Mouse (Mus musculus) spleen, postnatal 14 days (tissue): ENCODE measurements around the gene Xrcc3.

Experiments
- DNase-seq, 2 experiments: peaks; one replicate each; pipeline ENCODE4 v3.0.0; 2021 to 2022; ENCODE audit warnings: low spot score in 2 of 2

Gene Xrcc3

DNA sequence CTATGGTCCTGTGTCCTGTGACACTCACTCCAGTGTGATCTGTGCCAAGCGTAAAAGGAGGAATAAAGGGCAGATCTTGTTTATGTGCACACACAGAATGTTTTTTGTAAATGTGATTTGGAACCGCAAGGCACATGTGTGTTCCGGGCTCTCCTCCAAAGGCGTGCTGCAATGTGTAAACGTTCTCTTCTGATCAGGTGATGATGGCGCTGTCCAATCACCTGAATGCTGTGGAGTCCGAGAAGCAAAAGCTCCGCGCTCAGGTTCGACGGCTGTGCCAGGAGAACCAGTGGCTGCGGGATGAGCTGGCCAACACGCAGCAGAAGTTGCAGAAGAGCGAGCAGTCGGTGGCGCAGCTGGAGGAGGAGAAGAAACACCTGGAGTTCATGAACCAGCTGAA lies 39.5 kb downstream of the Xrcc3 start:
- DNase-seq: no peak

GRCm38 (mm10) chr12:111770651-111771050 lies 43.0 kb downstream of the Xrcc3 start:
- no peak for DNase-seq

DNA sequence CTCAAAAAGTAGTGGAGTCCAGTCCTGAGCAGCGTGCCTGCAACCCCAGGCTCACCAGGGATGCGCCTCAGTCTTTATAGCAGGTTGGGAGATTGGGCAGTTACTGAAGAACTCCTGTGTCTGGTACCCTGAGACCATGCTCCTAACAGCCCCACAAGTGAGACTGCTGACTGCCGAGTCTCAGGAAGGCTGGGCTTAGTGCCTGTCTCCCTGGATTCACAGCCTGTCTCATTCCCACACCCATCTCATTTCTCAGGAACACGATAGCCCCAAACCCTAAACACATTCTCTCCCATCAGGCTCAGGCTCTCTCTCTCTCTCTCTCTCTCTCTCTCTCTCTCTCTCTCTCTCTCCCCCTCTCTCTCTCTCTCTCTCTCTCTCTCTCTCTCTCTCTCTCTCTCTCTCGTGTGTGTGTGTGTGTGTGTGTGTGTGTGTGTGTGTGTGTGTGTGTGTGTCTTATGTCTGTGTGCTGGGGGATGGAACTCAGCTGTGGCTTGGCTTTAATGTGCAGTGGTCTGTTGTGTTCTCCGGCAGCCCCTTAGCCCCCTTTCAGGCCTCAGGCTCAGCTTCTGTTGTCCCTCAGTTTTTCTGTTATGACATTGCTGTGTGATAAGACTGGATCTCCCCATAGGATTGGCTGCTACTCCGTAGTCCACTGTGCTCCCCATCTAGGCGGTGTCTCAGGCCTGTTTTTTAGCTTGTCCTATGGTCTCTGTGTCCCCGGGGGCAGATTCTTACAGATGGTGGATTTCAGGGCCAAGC lies 43.7 kb downstream of the Xrcc3 start:
- no peak for DNase-seq

DNA sequence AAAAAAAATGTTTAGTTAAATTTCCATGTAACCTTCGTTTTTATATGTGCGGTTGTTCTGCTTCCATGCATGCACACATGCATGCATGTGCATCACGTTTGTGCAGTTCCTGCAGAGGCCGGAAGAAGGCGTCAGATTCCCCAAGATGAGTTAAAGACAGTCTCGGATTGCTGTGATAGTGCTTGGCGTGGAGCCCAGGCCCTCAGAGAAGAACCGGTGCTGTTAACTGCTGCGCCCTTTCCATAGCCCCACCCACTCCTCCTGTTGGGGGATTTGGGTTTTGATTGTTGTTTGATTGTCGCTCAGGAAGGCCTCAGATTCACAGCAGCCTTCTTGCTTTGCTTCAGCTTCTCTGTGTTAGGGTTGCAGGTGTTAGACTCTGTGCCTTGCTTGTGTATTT lies 44.4 kb downstream of the Xrcc3 start:
- DNase-seq: no peak

DNA sequence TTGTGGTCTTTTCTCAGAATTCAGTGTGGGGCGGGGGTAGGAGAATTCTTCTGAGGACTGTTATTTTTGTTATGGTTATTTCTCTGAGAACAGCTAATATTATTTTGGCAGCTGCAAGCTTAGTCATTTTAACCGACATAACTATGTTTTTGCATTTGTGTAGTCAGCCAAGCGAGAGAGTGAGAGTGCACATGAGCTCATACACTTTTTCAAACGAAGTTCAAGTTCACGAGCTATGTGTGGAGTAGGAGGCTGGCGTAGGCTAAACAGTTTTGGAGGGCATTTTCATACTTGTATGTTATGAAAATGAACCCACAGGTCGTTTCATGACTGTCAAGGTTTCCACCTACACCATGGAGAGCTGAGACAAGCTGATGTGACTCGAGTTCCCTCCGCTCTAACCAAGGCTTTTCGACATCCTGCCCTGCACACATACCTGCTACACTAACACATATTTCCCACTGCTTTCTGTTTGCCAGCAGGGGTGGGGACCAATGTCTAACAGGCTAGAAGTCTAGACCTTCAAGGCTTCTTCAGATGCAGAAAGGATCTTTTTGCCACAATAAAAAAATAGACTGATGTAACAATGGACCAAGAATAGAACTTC lies 45.2 kb downstream of the Xrcc3 start:
- no peak for DNase-seq

GRCm38 (mm10) chr12:111766313-111767236 lies 47.1 kb downstream of the Xrcc3 start:
- DNase-seq: no peak

- no peak for DNase-seq
Measured at GRCm38 (mm10) chr12:111762620-111763280, 50.9 kb downstream of the Xrcc3 start.

DNA sequence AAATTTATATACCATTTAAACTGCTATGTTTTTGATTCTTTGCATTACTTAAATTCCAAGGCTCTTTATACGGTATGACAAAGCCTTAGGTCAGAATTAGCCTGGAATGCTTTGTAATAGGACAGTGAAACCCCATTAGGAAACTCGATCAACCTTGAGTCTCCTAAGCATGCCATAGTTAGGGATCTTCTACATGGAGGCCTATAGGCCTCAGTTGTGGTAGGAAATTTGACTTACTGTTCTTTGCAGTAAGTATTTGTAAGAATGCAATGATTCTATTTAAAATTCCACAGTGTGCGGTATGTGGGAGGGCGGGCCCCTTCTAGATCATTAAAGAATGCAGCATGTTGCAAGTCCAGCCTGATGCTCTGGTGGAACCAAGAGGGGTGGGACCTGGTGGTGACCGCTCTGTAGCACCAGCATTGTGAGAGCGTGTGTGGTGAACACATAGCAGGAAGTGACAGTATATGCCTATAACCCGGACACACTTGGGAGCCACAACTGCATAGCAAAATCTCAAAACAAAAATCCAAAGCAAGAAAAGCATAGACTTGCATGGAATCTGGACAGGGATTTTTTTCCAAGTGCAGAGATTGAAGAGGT lies 53.3 kb downstream of the Xrcc3 start:
- DNase-seq: no peak

DNA sequence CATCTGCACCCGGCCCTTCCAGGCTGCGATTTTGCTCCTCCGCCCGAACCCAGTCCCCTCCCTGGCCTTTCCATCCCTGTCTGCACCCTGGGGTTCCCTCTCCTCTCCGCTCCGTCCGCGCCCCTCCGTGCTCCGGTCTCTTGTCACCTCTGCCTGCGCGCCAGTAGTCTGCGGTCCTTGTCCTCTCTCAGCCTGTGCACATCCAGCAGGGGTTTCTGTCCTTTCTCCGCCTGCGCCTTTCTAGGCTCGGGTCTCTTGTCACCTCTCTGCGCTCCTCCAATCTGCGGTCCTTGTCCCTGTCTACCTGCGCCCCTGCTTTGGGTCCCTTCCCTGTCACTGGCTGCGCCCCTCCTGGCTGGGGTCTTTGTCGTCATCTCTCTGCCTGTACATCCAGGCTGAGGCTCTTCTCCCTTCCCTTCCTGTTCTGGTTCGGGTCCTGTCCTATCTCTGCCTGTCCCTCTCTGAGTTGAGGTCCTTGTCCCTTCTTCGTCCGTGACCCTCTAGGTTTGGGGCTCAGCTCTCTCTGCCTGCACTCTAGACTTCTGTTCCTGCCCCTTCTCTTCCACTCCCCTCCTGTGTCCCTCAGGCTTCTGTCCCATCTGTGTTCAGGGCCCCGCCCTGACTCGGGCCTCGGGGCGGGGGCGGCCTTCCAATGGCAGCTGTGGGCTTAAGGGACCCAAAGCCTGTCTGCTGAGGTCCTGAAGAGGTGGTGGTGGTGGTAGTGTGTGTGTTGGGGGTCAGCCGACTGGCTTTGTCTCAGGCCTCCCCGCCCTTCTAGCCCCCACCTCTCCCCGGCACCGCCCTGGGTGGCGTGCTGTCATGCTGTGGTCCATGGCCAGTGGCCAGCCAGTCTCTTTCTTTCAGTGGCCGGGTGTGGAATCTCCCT lies 54.3 kb downstream of the Xrcc3 start:
- peak in 1 of 2 experiments; percentile 26 for DNase-seq

DNA sequence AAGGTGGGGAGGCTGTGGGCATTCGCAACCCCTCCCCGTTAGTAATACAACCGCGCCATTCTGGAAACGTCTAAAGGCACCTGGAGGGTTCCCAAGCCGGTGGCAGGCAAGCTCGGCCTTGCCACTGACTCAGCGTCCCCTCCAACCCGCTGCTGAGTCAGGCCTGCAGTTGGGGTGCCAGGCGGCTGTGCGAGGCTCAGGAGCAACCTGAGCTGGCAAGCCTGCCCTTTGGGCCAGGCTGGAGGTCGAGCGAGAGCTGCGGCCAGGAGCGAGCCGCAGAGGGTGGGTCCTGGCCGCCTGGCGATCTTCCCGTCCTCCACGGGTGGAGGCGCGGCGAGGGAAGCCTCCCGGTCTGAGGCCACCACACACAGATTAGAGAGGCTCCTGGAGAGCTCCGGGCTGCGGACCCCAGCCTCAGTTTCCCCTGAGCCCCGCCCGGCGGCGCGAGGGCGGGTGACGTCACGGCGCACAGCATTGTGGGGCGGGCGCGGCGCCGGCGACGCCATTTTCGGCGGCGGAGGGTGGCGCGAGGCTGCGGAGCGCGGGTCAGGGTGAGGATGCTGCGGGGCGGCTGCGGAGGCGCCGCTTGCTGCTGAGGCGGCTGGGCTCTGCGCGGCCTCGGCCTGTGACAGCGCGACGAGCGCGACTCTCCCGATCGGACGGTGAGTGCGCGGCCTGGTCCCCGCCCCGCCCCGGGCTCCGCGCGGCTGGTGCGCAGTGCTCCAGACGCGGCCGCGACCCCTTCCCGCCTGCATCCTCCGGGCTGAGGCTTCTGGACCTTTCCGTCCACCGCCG lies 55.1 kb downstream of the Xrcc3 start, which contains the start of gene Klc1:
Gene Klc1 (plus strand): TSS at position 469 of the 795 bp plus-strand sequence.
- DNase-seq: peak; percentile 62 to 71

GRCm38 (mm10) chr12:111757561-111758325 lies 55.9 kb downstream of the Xrcc3 start:
- DNase-seq: no peak

DNA sequence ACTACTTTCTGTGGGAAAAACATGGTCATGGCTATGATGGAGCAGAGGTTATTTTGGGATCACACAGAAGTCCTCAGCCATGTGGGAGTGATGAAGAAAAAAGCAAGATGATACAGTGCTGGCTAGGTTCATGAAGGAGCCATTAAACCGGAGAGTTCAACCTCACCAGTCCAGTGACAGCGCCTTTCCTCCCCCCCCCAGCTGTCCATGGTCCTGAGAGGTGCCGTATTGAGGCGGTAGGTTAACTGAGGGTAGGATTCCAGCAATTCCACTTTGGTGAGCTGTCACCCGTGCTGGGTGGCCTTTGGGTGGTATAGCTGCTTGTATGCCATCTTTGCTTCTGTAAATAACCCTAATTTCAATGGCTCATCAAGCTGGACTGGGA lies 57.0 kb downstream of the Xrcc3 start:
- no peak for DNase-seq

DNA sequence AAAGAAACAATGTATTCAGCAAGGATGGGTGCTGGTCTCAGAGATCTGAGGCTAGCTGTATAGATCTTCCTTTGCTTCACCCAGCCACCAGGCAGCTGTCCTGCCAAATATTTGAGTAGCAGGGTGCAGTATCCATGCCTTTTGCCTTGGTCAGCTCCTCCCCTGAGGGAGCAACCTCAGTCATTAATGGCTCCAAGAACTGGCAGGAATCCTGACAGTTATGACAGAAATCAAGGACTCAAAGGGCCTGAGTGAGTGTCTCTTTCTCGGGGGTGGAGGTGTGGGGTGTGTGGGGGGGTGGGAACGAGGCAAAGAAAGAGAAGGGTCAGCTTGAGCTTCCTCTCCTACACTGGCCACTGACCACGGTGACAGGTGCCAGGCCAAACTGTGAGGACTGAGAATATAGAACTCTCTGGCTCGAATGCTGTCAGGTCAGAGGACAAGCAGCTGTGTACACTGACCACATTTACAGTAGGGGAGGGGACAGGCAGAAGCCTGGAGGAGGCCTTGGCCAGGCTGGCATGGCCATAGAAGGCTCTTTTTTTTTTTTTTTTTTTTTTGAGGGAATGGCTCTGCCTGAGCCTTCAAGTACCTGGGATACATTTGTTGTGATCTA lies 57.5 kb downstream of the Xrcc3 start:
- no peak for DNase-seq

GRCm38 (mm10) chr12:111755231-111755630 lies 58.4 kb downstream of the Xrcc3 start:
- DNase-seq: no peak

DNA sequence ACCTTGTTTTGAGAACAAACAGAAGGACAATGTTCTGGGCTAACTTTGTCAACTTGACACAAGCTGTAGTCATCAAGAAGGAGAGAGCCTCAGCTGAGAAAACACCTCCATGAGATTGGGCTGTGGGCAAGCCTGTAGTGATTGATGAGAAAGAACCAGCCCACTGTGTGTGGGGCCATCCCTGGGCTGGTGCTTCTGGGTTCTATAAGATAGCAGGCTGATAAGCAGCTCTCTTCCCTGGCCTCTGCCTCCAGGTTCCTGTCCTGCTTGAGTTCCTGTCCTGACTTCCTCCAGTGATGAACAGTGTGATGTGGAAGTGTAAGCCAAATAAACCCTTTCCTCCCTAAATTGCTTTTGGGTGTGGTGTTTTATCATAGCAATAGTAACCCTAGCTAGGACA lies 59.0 kb downstream of the Xrcc3 start:
- DNase-seq: no peak

DNA sequence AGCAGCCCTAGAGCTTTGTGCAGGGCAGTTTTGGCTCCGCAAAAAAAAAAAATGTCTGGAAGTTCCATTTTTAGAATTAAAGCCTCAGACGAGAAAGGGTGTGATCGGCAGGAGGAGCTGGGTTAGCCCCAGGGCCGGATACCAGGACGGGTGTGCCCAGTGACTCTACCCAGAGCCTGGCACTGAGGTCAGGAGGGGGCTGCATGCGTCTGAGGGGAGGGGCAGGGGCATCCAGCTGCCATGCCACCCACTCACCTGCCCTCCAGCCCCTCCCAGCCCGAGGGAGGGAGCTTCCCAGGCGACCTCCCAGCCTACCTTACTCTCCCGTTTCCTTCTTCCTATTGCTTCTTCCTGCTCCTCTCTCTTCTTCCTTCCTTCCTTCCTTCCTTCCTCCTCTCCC lies 60.3 kb downstream of the Xrcc3 start:
- DNase-seq: no peak
